Mouse (Mus musculus) stomach, postnatal 0 days (tissue): ENCODE results near the gene Ehhadh. TPM values are rescaled to one million over a fixed set of nuclear protein-coding genes. Genes with fewer than 3 reads are reported as not detected.
"Not testable (repeated sequence)": the region's sequence is repeated elsewhere in the genome, so short reads cannot be mapped to it uniquely, and the experiment has no call there.

ENCODE experiments used
- ATAC-seq: fragments of 200-750 bp; cut with Nextera tagmentation; 2 replicates; pipeline ENCODE4 v1.8.0; 2017; ENCODE audit not compliant: low FRiP score, low TSS enrichment
- DNase-seq: peaks from one replicate; pipeline ENCODE4 v3.0.0-alpha.2; 2016; ENCODE audit warnings: low spot score
- H3K27ac ChIP-seq: fragments of 300-500 bp; sonication (generic); replicated peaks from 2 replicates; pipeline ENCODE4 v1.5.1; 2014; ENCODE audit warnings: mild to moderate bottlenecking, control low read depth
- H3K27me3 ChIP-seq: fragments of 300-500 bp; sonication (generic); 2 replicates; pipeline ENCODE4 v1.6.1; 2014; ENCODE audit warnings: low read length; ENCODE audit not compliant: control insufficient read depth, insufficient read depth
- H3K36me3 ChIP-seq: fragments of 300-500 bp; sonication (generic); 2 replicates; pipeline ENCODE4 v1.6.1; 2014; ENCODE audit warnings: low read length, mixed read lengths; ENCODE audit not compliant: control insufficient read depth, insufficient read depth
- H3K4me1 ChIP-seq: fragments of 300-500 bp; sonication (generic); replicated peaks from 2 replicates; pipeline ENCODE4 v1.6.1; 2014; ENCODE audit warnings: antibody characterized with exemption; ENCODE audit not compliant: control insufficient read depth, insufficient read depth
- H3K4me2 ChIP-seq: fragments of 300-500 bp; sonication (generic); replicated peaks from 2 replicates; pipeline ENCODE4 v1.6.1; 2014; ENCODE audit warnings: low read depth, mild to moderate bottlenecking, control low read depth, moderate library complexity
- H3K4me3 ChIP-seq: fragments of 300-500 bp; sonication (generic); 2 replicates; pipeline ENCODE4 v1.5.1; 2014; ENCODE audit warnings: low read depth, low read length, control low read depth
- H3K9ac ChIP-seq: fragments of 300-500 bp; sonication (generic); 2 replicates; pipeline ENCODE4 v1.6.1; 2014; ENCODE audit warnings: mild to moderate bottlenecking, low read length, control low read depth, mixed read lengths
- H3K9me3 ChIP-seq: fragments of 300-500 bp; sonication (generic); 2 replicates; pipeline ENCODE4 v1.6.1; 2016; ENCODE audit warnings: low read length; ENCODE audit not compliant: control insufficient read depth
- CTCF ChIP-seq: IDR thresholded peaks from 2 replicates; pipeline ENCODE4 v1.5.1; 2016; ENCODE audit warnings: antibody characterized with exemption, low read depth, mild to moderate bottlenecking, moderate library complexity
- EP300 ChIP-seq: optimal IDR thresholded peaks from 2 replicates; pipeline ENCODE3; 2016; ENCODE audit warnings: antibody characterized with exemption
- WGBS: fragments of 180-500 bp; shearing (Covaris S2); extraction: QIAGEN DNeasy Blood & Tissue Kit; methylation state at CpG from one replicate; pipeline ENCODE4 v1.1.7; 2014; 5-methylcytosine and 5-hydroxymethylcytosine counted together
- polyA plus RNA-seq: library from polyadenylated mRNA; unstranded; fragments of >200 nt; fragmentation: Nextera tagmentation; extraction: Ambion mirVana; gene quantifications from 2 replicates; pipeline ENCODE4 v1.2.1, GENCODE M21; 2015

Ehhadh gene
- polyA plus RNA-seq, 1 experiment from 2014 or later, result 30.9 TPM

DNA sequence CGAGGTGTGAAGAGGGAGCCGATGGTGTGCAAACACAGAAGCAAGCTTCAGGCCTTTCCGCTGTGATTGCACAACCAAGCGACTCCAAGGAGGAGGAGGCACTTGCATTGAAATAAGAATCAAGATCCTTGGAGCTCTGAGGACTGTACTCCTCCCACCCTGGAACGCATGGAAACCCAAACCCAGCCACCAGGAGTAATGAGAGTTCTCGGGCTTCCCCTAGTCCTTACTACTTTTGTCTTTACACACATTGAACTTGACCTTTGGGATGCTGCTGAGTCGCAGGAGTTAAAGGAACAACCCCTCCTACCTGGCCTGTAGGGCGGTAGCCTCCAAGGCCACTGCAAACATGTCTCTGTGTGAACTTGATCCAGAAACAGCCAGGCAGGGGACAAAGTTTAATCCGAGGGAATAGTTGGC is 38.0 kb upstream of the Ehhadh start:
- Histone ChIP-seq H3K4me1 (no peaks in the 10 kb centered on the region), H3K9ac (no peak overlapping the region), H3K36me3 (no peaks in the 10 kb centered on the region), H3K4me2 (no peak overlapping the region), H3K27ac (no peak overlapping the region; the same call in 1 of the 2 replicates), H3K9me3 (no peaks in the 10 kb centered on the region), H3K4me3 (no peak overlapping the region), H3K27me3 (no peaks in the 10 kb centered on the region)
- TF ChIP-seq EP300 (no peak), CTCF (peak; percentile 6; the same call in 1 of the 2 replicates)
- ATAC-seq, result peak; percentile 86
- peak; percentile 67 for DNase-seq
- 45% methylated on average over 9 of the region's 9 CpGs for WGBS

DNA sequence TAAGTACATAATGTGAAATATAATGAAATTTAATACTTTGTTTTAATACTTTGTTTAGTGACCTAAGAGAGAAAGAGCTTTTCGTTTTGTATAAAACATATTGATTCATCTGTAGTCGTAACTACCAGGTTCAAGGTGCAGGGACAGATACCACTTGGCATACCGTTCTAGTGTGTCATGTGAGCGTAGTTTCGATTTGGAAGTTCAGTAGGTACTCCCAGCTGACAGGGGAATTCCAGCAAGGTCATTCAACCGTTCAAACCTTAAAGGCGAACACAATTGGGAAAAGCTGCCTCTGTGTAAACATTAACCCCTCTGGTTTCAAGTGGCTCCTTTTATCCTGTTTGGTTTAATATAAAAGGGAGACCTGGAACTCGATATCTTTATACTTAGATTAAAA is 31.0 kb upstream of the Ehhadh start:
- H3K27ac ChIP-seq, result no peak overlapping the region
- TF ChIP-seq EP300 (no peak), CTCF (no peak)
- H3K4me1 ChIP-seq, result no peaks in the 10 kb centered on the region
- H3K4me2 ChIP-seq, result peak overlapping the region; percentile 14; the same call in 1 of the 2 replicates
- no peaks in the 10 kb centered on the region for H3K9me3 ChIP-seq
- no peaks in the 10 kb centered on the region for H3K27me3 ChIP-seq
- ATAC-seq, result 0 out of 2 replicates have a peak, but pooled peaks have one; percentile 65
- WGBS, result 27% methylated on average over 8 of the region's 8 CpGs
- H3K9ac ChIP-seq, result no peak overlapping the region
- no peaks in the 10 kb centered on the region for H3K36me3 ChIP-seq
- H3K4me3 ChIP-seq, result no peak overlapping the region
- DNase-seq, result no peak

DNA sequence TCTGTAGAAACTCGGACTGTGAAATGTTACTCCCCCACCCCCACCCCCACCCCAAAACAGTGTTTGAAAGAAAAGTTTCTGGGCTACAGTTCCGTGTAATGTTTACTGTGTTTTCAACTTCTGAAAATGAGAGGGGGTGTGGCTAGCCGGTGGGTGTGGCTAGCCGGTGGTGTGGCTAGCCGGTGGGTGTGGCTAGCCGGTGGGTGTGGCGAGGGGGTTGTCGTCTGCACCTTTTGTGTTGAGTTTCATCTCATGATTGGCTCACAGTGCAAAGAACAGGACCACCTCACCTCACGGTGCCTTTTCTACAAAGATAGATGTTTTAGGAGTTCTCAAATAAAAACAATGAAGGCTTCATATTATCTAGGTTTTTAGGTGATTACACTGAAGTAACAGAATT is 30.5 kb upstream of the Ehhadh start:
- DNase-seq (peak; percentile 83), ATAC-seq (peak; percentile 50; the same call in 1 of the 2 replicates)
- H3K4me3 ChIP-seq, result no peak overlapping the region
- no peaks in the 10 kb centered on the region for H3K4me1 ChIP-seq
- 0 out of 2 replicates have a peak overlapping the region, but pooled peaks have one; percentile 4 for H3K4me2 ChIP-seq
- 26% methylated on average over 9 of the region's 9 CpGs for WGBS
- H3K9me3 ChIP-seq, result no peaks in the 10 kb centered on the region
- no peak for TF ChIP-seq CTCF
- TF ChIP-seq EP300, result no peak
- no peaks in the 10 kb centered on the region for H3K36me3 ChIP-seq
- H3K27me3 ChIP-seq, result no peaks in the 10 kb centered on the region
- H3K9ac ChIP-seq, result no peak overlapping the region
- no peak overlapping the region for H3K27ac ChIP-seq

DNA sequence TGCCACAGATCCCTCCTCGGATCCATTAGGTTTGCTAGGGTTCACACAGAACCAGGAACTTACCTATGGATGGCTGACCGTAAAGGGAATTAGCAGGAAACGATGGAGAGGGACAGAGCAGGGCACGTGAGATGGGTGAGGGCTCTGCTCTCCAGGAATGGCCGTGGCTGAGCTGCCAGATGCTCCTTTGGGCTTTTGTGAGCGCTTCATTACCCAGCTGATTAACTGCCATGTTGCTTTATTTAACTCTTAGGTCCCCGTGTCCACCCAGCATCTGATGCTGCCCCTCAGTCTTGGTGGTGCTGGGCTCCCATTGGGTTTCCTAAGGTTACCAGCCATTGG is 28.0 kb upstream of the Ehhadh start:
- ATAC-seq (no peak), DNase-seq (no peak)
- TF ChIP-seq CTCF, result no peak
- TF ChIP-seq EP300, result no peak
- H3K27me3 ChIP-seq, result no peaks in the 10 kb centered on the region
- no peak overlapping the region for H3K4me2 ChIP-seq
- no peak overlapping the region for H3K27ac ChIP-seq
- no peak overlapping the region for H3K4me3 ChIP-seq
- no peaks in the 10 kb centered on the region for H3K4me1 ChIP-seq
- H3K9me3 ChIP-seq, result no peaks in the 10 kb centered on the region
- 57% methylated on average over 7 of the region's 7 CpGs for WGBS
- H3K36me3 ChIP-seq, result no peaks in the 10 kb centered on the region
- H3K9ac ChIP-seq, result no peak overlapping the region

DNA sequence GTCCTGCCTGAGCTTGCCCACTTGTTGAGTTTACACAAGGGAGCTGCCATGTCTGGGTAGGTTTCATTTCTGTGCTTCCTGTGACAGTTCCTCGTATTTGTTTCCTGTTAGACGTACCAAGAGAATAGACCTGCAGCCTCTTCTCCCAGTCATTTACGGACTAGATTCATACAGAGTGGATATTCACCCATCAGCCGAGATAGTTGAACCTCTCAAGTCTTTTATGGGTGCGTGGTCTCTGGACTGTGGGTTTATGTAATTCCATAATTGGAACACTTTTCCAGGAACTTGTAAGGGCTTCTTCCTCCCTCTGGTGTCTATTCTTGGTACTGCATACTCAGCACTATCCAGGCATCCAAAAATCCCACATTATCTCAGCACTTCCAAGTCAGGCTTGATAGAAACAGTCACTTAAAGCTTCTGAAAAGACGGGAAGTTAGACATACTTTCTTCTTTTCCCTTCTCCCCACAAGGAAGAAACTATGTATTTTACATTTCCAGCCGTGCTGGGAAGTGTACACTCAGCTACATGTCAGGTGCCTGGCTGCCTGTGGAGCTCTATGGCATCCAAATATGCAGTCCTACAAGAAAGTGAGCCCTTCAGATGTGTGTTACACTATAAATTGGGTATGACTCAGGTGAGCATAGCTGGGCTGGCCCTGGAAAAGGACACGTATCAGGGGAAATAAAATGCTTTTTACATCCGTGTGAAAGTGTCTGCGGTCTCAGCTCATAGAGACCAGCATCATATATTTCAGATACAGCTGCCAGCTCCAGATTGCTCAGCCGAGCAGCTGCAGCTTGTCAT is 27.5 kb upstream of the Ehhadh start:
- Histone ChIP-seq H3K36me3 (no peaks in the 10 kb centered on the region), H3K4me2 (peak overlapping the region; percentile 38), H3K27me3 (no peaks in the 10 kb centered on the region), H3K27ac (no peak overlapping the region), H3K9me3 (no peaks in the 10 kb centered on the region), H3K9ac (no peak overlapping the region), H3K4me3 (peak overlapping the region; percentile 18; the same call in 1 of the 2 replicates), H3K4me1 (no peaks in the 10 kb centered on the region)
- ATAC-seq (peak; percentile 35), DNase-seq (no peak)
- 52% methylated on average over 11 of the region's 11 CpGs for WGBS
- peak; percentile 91 for TF ChIP-seq CTCF
- TF ChIP-seq EP300, result no peak

DNA sequence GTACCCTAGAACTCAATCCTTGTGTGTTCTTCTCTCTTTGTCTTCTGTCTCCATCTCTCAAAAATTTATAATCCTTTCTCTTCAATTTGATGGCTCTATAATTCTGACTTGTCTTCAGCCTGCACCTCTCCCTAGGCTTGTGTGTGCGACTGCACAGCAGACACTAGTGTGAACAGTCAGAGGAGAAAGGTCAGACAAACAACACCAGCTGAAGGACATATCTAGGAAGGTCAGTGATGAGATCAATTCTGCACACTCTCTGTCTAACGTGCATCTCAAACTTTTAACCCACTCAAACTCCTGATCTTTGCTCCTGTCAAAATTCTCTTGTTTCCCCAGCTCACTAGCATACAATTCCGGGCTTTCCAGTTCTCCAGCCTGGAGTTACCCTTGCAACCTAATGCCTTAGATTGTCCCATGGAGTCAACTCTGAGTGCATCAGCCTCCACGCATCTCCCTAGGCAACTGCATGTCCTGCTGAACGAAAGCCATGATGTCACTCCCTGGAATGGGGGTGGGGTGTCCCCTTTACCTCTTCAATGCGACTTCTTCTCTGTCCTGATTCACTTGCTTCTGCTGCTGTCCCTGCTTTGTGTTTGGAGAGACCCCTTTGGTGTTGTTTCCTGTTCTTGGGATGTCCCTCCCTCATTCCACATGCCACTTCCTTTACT is 25.7 kb upstream of the Ehhadh start:
- no peak overlapping the region for H3K27ac ChIP-seq
- no peaks in the 10 kb centered on the region for H3K27me3 ChIP-seq
- no peak for TF ChIP-seq EP300
- no peak for TF ChIP-seq CTCF
- H3K4me1 ChIP-seq, result no peaks in the 10 kb centered on the region
- no peak for ATAC-seq
- no peaks in the 10 kb centered on the region for H3K9me3 ChIP-seq
- H3K4me2 ChIP-seq, result no peak overlapping the region
- WGBS, result 63% methylated on average over 6 of the region's 6 CpGs
- H3K9ac ChIP-seq, result no peak overlapping the region
- no peaks in the 10 kb centered on the region for H3K36me3 ChIP-seq
- H3K4me3 ChIP-seq, result no peak overlapping the region
- no peak for DNase-seq

DNA sequence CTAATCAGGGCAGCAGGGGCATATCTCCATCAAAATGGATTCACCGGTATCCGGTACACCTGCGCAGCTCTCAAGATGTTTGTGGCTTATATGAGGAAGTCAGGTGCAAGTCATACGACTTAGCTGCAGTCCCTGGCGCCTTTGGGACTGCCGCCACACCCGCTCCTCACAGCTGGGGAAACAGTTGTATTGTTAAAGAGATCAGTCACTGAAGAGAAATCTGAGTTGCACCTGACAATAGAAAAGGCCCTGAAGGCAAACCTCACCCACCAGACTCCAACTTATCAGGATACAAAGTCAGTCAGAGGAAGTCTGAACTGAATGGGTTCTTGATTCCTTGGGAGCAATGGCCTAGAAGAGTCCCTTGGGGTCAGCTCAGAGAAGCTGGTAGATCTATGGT is 20.2 kb upstream of the Ehhadh start:
- not testable (repeated sequence) for H3K4me1 ChIP-seq, ATAC-seq, H3K9ac ChIP-seq, H3K4me2 ChIP-seq, H3K4me3 ChIP-seq, H3K27ac ChIP-seq, H3K9me3 ChIP-seq, DNase-seq, H3K36me3 ChIP-seq, H3K27me3 ChIP-seq
- WGBS, result 68% methylated on average over 7 of the region's 7 CpGs
